Mouse (Mus musculus) kidney, adult 2 months (tissue): ENCODE measurements around the gene Arel1. TPM values are rescaled to one million over a fixed set of nuclear protein-coding genes. Genes with fewer than 3 reads are reported as not detected.

Source experiments
- DNase-seq: peaks from one replicate; pipeline ENCODE4 v3.0.0; 2021
- H3K27ac ChIP-seq: fragments of 200-500 bp; 2 replicates; pipeline ENCODE4 v1.5.1; 2012; ENCODE audit warnings: low read depth, low read length, control low read depth, inconsistent platforms; ENCODE audit not compliant: insufficient read depth
- H3K27me3 ChIP-seq: fragments of 200-500 bp; replicated peaks from 2 replicates; pipeline ENCODE4 v1.6.1; 2012; ENCODE audit warnings: mild to moderate bottlenecking, moderate library complexity, low read length, inconsistent platforms; ENCODE audit not compliant: control insufficient read depth, insufficient read depth
- H3K36me3 ChIP-seq: fragments of 200-500 bp; 2 replicates; pipeline ENCODE4 v1.6.1; 2012; ENCODE audit warnings: mild to moderate bottlenecking, moderate library complexity, low read length, inconsistent platforms; ENCODE audit not compliant: control insufficient read depth, insufficient read depth
- H3K4me1 ChIP-seq: fragments of 200-500 bp; 2 replicates; pipeline ENCODE4 v1.6.1; 2011; ENCODE audit warnings: low read length; ENCODE audit not compliant: control insufficient read depth, insufficient read depth
- H3K4me3 ChIP-seq: fragments of 200-500 bp; 2 replicates; pipeline ENCODE4 v1.5.1; 2011; ENCODE audit warnings: mild to moderate bottlenecking, low read depth, low read length, control low read depth; ENCODE audit not compliant: insufficient read depth
- CTCF ChIP-seq: fragments of 200-500 bp; conservative IDR thresholded peaks from 2 replicates; pipeline ENCODE4 v1.5.1; 2011; ENCODE audit warnings: low read depth, mild to moderate bottlenecking, control low read depth, low read length, moderate library complexity, mixed read lengths; ENCODE audit not compliant: insufficient read depth, insufficient read length
- POLR2A ChIP-seq: fragments of 200-500 bp; IDR thresholded peaks from one replicate; pipeline ENCODE4 v1.6.1; 2011; ENCODE audit warnings: low read depth, low read length, control low read depth
- WGBS: fragments of 180-500 bp; shearing (Covaris S2); methylation state at CpG from one replicate; pipeline ENCODE4 v1.1.7; 2018; 5-methylcytosine and 5-hydroxymethylcytosine counted together
- polyA plus RNA-seq: library from polyadenylated mRNA; depleted of rRNA; stranded (reverse); fragments of >200 nt; gene quantifications from 2 replicates; pipeline ENCODE4 v1.2.3, GENCODE M21; 2012

Gene Arel1
- polyA plus RNA-seq, 1 experiment, result 20.7 TPM

DNA sequence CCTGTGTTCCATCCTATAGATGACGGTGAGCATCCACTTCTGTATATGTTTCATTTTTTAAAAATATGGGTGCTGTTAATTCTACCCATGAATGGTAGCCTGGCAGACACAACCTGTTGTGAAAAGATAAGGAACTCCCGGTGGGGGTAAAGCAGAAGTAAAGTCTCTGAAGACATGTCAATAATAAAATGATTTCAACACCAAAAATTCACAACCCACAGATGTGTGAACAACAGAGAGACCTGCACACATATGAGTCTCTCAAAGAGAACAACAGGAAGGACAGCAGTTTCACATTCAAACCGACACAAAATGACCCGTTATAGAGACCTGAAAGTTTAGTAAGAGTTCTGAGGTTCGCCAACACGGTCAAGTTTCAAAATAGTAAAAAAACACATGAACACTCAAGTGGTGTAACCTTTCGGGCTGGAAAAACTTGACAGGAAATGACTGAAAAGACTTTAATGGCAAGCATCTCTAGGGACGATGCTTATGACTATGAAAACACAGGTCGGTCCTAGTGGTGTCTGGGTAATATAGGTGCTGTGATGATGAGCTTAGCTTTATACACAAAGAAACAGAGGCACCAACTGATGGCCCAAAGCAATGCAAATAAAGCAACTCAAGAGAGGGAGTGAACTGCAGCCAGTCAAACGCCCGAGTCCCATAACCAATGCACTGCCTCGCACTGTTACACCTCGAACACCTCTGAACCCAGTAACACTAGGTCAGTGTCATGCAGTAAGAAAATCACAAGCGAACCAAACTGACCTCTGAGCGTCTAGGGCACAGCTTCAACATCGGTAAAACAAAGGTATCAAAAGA, 1.7 kb downstream of the Arel1 start:
- H3K27me3 ChIP-seq, result no peaks in the 10 kb centered on the region
- peak overlapping the region; percentile 85; the same call in 1 of the 2 replicates for H3K4me3 ChIP-seq
- 62% methylated on average over 16 of the region's 16 CpGs for WGBS
- H3K36me3 ChIP-seq, result no peaks in the 10 kb centered on the region; the same call in none of the 2 replicates
- TF ChIP-seq POLR2A (no peak), CTCF (no peak)
- H3K4me1 ChIP-seq, result peaks cover 9% of the 10 kb centered on the region
- H3K27ac ChIP-seq, result no peak overlapping the region
- no peak for DNase-seq

DNA sequence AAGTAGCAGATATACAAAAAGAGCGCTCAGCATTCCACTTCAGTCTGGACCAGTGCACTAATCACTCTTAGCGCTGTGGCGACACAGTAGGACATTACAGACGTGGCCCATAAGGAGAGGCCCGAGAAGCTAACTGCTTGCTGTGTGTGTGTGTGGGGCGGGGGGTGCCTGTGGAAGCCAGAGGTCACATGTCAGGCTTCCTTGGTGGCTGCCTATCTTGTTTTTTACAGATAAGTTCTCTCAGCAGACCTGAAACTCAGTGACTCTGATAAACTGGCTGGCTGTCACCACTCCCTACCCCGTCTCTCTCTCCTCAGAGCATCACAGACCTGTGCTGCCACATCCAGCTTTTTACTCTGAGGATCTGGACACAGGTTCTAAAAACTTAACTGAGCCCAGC, 8.1 kb downstream of the Arel1 start:
- 87% methylated on average over 7 of the region's 7 CpGs for WGBS
- no peaks in the 10 kb centered on the region for H3K36me3 ChIP-seq
- no peak for TF ChIP-seq POLR2A
- no peak for TF ChIP-seq CTCF
- H3K27ac ChIP-seq, result no peak overlapping the region
- no peaks in the 10 kb centered on the region for H3K4me1 ChIP-seq
- H3K27me3 ChIP-seq, result no peaks in the 10 kb centered on the region
- no peak for DNase-seq
- no peak overlapping the region for H3K4me3 ChIP-seq

DNA sequence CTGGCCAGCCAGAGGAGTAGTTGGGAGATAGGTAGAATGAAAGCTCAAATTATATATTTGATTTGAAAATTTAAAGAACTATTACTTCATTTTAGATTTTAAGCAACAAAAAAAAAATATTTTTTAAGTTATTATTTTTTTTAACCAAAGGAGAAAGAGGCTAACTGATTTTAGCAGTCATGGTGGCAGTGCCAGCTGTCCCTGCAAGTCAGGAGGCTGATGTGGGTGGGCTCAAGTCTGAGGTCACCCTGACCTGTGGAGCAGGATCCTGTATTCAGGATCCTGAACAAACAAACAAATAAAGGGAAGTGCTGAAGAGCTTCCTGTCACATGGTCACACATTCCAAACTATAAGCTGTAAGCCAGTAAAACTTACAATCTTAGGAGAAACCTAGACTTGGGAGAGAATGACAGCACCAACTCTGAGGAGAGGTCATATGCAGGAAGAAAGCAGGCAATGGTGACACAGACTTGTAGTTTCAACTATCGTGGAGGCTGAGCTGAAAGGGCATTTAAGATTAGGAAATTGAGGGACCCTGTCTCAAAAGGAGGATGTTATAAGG, 11.8 kb downstream of the Arel1 start:
- no peak for DNase-seq
- no peaks in the 10 kb centered on the region for H3K27me3 ChIP-seq
- no peak overlapping the region for H3K4me3 ChIP-seq
- no peaks in the 10 kb centered on the region for H3K4me1 ChIP-seq
- H3K36me3 ChIP-seq, result no peaks in the 10 kb centered on the region
- no peak for TF ChIP-seq POLR2A
- TF ChIP-seq CTCF, result no peak
- no peak overlapping the region for H3K27ac ChIP-seq
- WGBS, result 69% methylated on average over 1 of the region's 1 CpGs

DNA sequence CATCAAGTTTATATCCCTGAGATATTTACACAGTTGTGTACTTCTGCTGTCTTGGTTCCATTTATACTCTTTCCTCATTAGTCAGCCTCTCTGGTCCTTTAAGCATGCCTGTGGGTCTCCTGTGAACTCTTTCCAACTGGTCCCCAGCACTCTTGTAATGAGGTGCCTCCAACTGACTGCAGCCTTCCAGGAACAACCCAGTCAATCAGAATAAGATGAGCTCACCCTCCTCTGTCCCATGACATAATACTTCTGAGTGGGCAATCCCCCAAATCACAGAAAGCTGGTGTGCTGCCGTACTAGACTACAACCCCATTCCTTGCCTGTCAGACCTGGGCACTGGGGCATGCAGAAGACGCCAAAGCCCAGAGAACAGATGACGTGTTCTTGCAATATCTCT, 14.4 kb downstream of the Arel1 start:
- TF ChIP-seq CTCF (no peak), POLR2A (no peak)
- WGBS, result 92% methylated on average over 3 of the region's 3 CpGs
- Histone ChIP-seq H3K27ac (no peak overlapping the region), H3K36me3 (no peaks in the 10 kb centered on the region), H3K27me3 (no peaks in the 10 kb centered on the region), H3K4me3 (no peak overlapping the region), H3K4me1 (no peaks in the 10 kb centered on the region)
- no peak for DNase-seq

DNA sequence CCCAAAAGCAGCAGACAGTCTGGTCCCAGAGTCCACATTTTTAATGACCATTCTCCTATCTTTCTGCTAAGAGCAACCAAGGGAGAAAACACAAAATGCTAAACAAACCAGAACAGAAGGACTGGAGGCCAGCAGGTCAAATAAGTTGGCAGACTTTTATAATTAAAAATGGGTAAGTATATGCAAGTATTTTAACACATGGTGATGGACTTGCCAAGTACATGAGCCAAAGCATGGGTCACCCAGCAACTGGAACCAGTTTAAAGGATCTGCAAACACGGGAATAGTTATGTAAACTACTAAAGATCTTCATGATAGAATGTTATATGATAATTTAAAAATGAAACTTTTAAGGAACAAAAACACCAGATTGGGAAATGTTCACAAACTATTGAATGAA, 18.3 kb downstream of the Arel1 start:
- TF ChIP-seq CTCF (no peak), POLR2A (no peak)
- 41% methylated on average over 1 of the region's 1 CpGs for WGBS
- H3K4me1 ChIP-seq, result no peaks in the 10 kb centered on the region
- DNase-seq, result peak; percentile 12
- no peak overlapping the region for H3K27ac ChIP-seq
- H3K27me3 ChIP-seq, result no peaks in the 10 kb centered on the region
- H3K4me3 ChIP-seq, result no peak overlapping the region
- H3K36me3 ChIP-seq, result peaks cover 2% of the 10 kb centered on the region; the same call in 1 of the 2 replicates

DNA sequence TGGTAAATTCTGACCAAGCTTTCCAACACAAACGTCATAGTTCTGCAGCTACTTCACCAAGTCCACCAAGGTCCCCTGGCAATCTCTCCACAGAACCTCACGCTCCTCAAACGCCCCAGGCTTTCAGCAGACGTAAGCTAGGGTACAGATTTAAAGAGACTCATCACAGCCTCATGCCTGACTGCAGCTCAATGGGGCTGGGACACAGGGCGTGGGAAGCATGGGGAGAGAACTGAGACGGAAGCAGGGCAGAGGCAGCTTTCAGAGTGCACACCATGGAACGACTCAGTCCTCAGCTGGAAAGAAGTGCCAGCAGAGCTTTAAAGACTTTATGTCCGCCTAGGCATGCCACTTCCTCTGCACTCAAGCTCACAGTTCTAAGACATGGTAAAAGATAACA, 19.2 kb downstream of the Arel1 start:
- Histone ChIP-seq H3K36me3 (peaks cover 2% of the 10 kb centered on the region; the same call in 1 of the 2 replicates), H3K27me3 (no peaks in the 10 kb centered on the region), H3K4me1 (no peaks in the 10 kb centered on the region), H3K27ac (no peak overlapping the region), H3K4me3 (no peak overlapping the region)
- no peak for DNase-seq
- WGBS, result 61% methylated on average over 8 of the region's 8 CpGs
- no peak for TF ChIP-seq POLR2A
- no peak for TF ChIP-seq CTCF

DNA sequence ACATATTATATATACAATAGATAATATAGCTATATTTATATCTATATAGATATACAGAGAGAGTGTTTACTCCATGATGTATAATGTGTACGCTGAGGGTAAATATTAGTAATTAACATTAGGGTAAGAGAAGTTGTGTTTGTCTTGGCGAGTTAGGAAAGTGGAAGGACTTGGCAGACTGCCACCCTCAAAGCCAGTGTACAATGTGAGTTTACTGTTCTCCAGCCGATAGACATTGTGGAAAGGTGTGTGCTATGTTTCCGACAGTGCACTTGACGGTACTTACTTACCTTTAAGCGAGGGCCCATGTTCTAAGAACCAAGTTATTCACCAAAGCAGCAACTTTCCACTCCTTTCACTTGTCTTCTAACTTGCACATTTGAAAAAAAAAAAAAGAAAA, 19.9 kb downstream of the Arel1 start:
- no peaks in the 10 kb centered on the region for H3K4me1 ChIP-seq
- H3K36me3 ChIP-seq, result peaks cover 4% of the 10 kb centered on the region; the same call in 1 of the 2 replicates
- WGBS, result 82% methylated on average over 6 of the region's 6 CpGs
- TF ChIP-seq POLR2A, result no peak
- no peak for TF ChIP-seq CTCF
- no peak for DNase-seq
- no peak overlapping the region for H3K4me3 ChIP-seq
- H3K27me3 ChIP-seq, result no peaks in the 10 kb centered on the region
- no peak overlapping the region for H3K27ac ChIP-seq
